Mouse (Mus musculus): Measurements from ENCODE around the gene Icam5. TPM values are rescaled to one million over a fixed set of nuclear protein-coding genes. Genes with fewer than 3 reads are reported as not detected.
"Not testable (repeated sequence)": the region's sequence is repeated elsewhere in the genome, so short reads cannot be mapped to it uniquely, and the experiment has no call there.

Icam5 gene
- not detected in 3 replicates for total RNA-seq (2017)

DNA sequence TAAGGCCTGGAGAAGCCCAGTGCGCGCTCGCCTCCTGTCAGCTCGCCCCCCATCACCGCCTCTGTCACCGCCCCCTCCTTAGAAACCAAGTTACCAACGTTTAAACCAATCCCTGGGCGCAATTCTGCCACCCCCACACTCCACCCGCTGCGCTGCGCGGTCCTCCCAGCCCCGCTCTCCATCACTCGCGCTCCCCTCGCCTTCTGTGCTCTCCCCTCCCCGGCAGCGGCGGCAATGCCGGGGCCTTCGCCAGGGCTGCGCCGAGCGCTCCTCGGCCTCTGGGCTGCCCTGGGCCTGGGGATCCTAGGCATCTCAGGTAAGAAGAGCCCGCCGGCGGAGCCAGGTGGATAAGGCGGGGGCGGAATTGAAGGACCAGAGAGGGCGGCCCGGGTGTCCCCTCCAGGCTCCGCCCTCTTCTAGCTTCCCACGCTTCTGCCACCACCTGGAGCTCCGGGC lies at the start of gene Icam5:
TSS of gene Icam5 (plus strand) at position 178 of the 456 bp plus-strand sequence.
- ATAC-seq (replicated peaks; ENCODE audit: insufficient number of reproducible peaks, low FRiP score, low TSS enrichment, poor library complexity, severe bottlenecking): no peak

- no peak for ATAC-seq (replicated peaks; ENCODE audit: insufficient number of reproducible peaks, low FRiP score, low TSS enrichment, poor library complexity, severe bottlenecking)
These were observed 49.7 kb upstream of the Icam5 start for GRCm38 (mm10) chr9:20982171-20982570.

DNA sequence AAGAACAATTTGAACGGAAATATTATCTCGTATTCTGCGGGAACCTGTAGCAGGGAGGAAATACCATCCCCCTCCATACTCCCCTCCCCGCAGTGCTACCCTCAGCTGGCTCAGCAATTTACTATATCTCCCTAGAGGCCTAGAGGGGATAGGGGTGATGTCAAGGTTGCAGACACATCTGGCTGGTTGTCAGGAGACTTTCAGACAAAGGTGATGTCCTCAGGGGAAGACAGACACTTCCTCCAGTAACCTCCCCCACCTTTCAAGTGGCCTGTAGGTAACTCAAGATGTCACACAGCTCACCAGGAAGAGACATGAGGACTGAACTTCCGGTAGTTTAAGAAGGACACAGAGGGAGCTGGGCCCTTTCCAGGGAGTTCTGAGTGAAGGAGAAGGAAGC lies 48.7 kb upstream of the Icam5 start:
- no peak for ATAC-seq (replicated peaks; ENCODE audit: insufficient number of reproducible peaks, low FRiP score, low TSS enrichment, poor library complexity, severe bottlenecking)

- ATAC-seq (replicated peaks; ENCODE audit: insufficient number of reproducible peaks, low FRiP score, low TSS enrichment, poor library complexity, severe bottlenecking): no peak
These were observed 44.8 kb upstream of the Icam5 start for GRCm38 (mm10) chr9:20986952-20987686.

DNA sequence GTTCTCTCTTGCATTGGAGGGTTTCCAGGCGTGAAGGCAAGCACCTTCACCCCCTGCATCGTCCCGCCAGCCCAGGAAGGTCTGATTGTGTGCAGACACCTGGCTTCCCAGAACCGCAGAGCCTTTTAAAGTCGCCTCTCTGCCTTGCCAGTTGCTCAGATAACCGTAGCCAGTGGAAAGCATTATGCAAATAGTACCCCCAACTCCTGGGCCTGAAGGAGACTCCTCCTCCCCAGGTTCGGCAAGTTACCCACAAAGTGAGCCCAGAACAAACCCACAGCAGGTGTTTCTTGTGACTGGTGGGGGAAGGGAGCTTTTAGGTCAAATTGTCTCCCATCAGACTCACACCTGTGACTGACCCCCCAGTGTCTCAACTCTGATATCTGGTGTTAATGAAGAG lies 43.9 kb upstream of the Icam5 start:
- no peak for ATAC-seq (replicated peaks; ENCODE audit: insufficient number of reproducible peaks, low FRiP score, low TSS enrichment, poor library complexity, severe bottlenecking)

DNA sequence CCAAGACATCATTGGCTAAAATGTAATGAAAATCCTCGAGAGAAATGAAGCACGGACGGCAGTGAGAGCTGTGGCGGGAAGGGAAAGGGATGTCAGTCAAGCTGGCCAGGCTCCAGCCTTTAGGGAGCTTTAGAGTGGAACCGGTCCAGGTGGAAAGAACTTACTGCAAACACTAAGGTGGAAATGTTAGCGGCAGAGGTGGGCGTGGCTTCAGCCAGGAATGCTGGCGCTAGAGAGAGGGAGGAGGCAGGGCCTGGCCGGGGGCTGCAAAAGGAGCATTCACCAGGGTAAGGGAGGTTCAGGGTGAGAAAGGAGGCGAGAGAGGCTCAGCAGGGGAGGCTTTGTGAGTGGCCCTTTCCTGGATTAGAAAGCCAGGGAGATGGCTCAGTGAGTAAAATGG lies 41.0 kb upstream of the Icam5 start:
- no peak for ATAC-seq (replicated peaks; ENCODE audit: insufficient number of reproducible peaks, low FRiP score, low TSS enrichment, poor library complexity, severe bottlenecking)

DNA sequence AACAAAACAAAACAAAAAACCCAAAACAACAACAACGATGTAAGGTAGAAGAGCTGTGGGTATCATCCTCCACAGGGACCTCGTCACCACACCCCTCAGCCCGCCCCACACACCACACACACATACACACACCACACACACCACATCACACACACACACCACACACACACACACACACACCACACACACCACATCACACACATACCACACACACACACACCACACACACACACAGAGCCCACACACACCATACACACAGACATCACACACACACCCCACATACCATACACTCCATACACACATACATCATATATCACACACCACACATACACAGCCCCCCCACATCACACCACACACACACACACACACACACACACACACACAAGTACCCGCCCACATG lies 40.3 kb upstream of the Icam5 start:
- no peak for ATAC-seq (replicated peaks; ENCODE audit: insufficient number of reproducible peaks, low FRiP score, low TSS enrichment, poor library complexity, severe bottlenecking)

DNA sequence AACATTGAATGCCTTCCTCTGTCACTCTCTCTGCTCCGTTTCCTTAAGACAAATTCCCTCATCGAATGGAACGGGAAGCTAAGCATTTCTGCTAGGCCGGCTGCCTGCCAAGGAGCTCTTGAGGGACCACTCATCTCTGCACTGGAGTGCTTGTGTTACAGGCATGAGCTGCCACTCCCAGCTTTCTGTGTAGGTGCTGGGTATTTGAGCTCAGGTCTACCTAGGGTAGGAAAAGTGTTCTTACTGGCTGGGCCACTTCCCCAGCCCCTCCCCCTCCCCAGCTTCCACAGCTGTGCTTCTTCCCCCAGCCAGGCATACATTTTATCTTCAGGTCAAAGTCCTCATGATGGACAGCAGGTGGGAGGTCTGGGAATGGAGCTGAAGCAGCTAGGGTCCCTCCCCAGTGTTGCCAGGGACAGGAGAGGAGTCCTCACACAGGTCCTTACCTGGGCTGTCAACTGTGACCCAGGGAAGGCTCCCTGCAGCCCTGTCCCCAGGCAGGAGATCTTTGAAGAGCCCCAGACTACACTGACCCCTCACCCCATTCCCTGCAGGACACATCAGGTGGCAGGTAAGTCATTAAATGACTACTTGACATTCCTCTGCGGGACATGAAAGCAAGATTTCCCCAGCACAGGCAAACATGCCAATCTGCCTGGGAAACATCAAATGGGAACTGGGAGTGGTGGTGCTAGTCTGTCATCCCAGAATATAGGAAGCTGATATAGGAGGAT lies 38.5 kb upstream of the Icam5 start:
- ATAC-seq (replicated peaks; ENCODE audit: insufficient number of reproducible peaks, low FRiP score, low TSS enrichment, poor library complexity, severe bottlenecking): no peak

- no peak for ATAC-seq (replicated peaks; ENCODE audit: insufficient number of reproducible peaks, low FRiP score, low TSS enrichment, poor library complexity, severe bottlenecking)
These were observed 36.8 kb upstream of the Icam5 start for GRCm38 (mm10) chr9:20995069-20995468.

GRCm38 (mm10) chr9:20997065-20997464 lies 34.8 kb upstream of the Icam5 start:
- peak; percentile 54 for ATAC-seq (replicated peaks; ENCODE audit: insufficient number of reproducible peaks, low FRiP score, low TSS enrichment, poor library complexity, severe bottlenecking)

DNA sequence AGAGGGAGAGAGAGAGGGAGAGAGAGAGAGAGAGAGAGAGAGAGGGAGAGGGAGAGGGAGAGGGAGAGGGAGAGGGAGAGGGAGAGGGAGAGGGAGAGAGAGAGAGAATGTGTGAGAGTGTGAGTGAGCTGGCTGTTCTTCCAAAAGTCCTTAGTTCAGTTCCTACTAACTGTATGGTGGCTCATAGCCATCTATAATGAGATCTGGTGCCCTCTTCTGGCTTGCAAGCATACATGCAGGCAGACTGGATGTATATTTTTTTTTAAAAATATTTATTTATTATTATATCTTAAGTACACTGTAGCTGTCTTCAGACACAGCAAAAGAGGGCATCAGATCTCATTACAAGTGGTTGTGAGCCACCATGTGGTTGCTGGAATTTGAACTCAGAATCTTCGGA lies 33.5 kb upstream of the Icam5 start:
- not testable (repeated sequence) for ATAC-seq (replicated peaks; ENCODE audit: insufficient number of reproducible peaks, low FRiP score, low TSS enrichment, poor library complexity, severe bottlenecking)

DNA sequence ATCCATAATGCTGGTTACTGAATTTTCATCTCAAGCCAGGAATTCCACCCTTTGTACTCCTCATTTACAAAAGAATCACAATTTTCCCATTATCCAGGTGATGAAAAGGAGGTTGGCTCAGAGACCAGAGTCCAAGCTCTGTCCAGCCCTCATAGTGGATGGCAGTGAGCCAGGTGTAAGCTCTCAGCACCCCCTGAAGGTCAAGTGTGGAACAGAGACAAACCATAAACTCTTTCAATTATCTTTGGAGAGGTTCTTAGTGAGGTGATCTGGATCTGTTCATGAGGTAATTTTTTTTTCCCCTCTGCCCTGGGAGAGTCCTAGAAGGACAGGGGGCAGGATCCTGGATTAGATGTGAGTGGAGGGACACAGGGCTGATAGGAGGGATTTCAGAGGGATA lies 31.1 kb upstream of the Icam5 start:
- no peak for ATAC-seq (replicated peaks; ENCODE audit: insufficient number of reproducible peaks, low FRiP score, low TSS enrichment, poor library complexity, severe bottlenecking)

GRCm38 (mm10) chr9:21001651-21002200 lies 30.1 kb upstream of the Icam5 start:
- no peak for ATAC-seq (replicated peaks; ENCODE audit: insufficient number of reproducible peaks, low FRiP score, low TSS enrichment, poor library complexity, severe bottlenecking)

DNA sequence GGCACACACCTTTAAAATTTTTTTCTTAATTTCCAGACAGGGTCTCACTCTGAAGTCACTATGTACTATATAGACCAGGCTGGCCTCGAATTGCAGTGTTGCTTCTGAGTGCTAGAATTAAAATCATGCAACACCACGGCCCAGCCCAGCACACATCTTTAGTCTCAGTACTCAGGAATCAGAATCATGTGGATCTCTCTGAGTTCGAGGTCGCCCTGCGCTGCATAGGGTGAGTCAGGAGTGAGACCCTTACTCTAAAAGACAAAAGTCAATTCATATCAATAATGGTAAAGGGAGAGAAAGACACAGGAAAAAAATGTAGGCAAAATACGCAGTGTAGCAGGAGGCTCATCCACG lies 29.6 kb upstream of the Icam5 start:
- no peak for ATAC-seq (replicated peaks; ENCODE audit: insufficient number of reproducible peaks, low FRiP score, low TSS enrichment, poor library complexity, severe bottlenecking)

- peak; percentile 83 for ATAC-seq (replicated peaks; ENCODE audit: insufficient number of reproducible peaks, low FRiP score, low TSS enrichment, poor library complexity, severe bottlenecking)
These were observed 29.0 kb upstream of the Icam5 start, which contains the start of gene Mrpl4 for GRCm38 (mm10) chr9:21002627-21003551. Gene Mrpl4, plus strand, starts transcription at chr9:21002738.

GRCm38 (mm10) chr9:21007313-21007952 lies 24.4 kb upstream of the Icam5 start:
- no peak for ATAC-seq (replicated peaks; ENCODE audit: insufficient number of reproducible peaks, low FRiP score, low TSS enrichment, poor library complexity, severe bottlenecking)

DNA sequence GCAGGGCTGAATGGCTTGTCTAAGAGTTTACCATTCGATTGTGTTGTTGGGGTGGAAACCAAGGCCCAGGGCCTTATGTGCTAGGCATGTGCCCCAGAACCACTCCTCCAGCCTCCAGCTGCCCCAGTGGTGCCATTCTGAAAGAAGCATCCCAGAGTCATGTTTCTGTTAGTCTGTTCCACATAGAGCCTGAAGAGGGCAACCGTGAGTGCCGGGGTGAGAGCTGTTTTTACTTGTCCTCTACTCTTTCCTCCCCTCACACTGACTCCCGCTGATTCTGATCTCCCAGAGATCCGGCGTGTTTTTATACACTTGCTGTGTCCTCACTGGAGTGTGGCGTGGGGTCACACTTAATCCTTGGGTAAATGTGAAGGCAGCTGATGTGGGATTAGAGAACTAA lies 23.9 kb upstream of the Icam5 start:
- ATAC-seq (replicated peaks; ENCODE audit: insufficient number of reproducible peaks, low FRiP score, low TSS enrichment, poor library complexity, severe bottlenecking): no peak

GRCm38 (mm10) chr9:21010362-21010761 lies 21.5 kb upstream of the Icam5 start:
- no peak for ATAC-seq (replicated peaks; ENCODE audit: insufficient number of reproducible peaks, low FRiP score, low TSS enrichment, poor library complexity, severe bottlenecking)
